Mouse (Mus musculus): ENCODE data around the gene D330020A13Rik.
A peak's percentile ranks its signal among the peaks of the same experiment; 100 is the strongest.
"Not testable (repeated sequence)": the region's sequence is repeated elsewhere in the genome, so short reads cannot be mapped to it uniquely, and the experiment has no call there.

Gene D330020A13Rik

DNA sequence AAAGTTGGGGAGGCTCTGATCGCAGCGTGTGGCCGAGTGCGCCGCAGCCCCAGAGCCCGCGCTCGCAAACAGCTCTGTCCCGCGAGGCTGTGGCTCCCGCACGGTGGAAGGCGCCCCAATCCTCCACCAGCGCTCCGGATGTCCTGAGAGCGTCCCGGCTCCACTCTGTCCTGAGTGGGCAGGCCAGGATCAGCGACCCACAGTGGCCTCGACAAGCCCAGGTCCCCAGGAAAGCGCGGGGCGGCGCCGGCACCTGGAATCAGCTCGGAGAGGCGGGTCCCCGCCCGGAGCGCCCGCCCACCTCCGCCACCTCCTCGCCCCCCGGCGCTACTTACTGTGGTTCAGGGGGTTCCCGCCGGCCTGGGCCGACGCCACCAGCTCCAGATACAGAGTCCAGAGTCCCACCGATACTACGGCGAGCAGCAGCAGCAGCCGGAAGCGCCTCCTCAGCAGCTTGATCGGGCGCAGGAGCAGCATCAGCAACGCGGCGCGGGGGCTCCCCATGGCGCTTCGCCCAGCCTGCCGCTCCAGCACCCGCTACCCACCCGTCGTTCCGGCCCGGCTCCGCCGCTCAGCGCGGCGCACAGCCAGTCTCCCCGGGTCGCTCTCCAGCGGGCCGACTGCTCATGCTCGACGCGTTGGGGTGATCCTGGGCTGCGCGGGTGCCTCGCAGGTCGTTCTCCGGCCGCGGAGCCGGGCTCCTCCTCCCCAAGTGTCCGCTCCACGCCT lies at the start of gene D330020A13Rik, which contains the start of gene B4galnt3:
TSS of gene D330020A13Rik (plus strand) at position 309 of the 729 bp plus-strand sequence.
TSS of gene B4galnt3 (minus strand) at position 504 of the 729 bp plus-strand sequence.
- DNase-seq, result peak; percentile 36 to 52

DNA sequence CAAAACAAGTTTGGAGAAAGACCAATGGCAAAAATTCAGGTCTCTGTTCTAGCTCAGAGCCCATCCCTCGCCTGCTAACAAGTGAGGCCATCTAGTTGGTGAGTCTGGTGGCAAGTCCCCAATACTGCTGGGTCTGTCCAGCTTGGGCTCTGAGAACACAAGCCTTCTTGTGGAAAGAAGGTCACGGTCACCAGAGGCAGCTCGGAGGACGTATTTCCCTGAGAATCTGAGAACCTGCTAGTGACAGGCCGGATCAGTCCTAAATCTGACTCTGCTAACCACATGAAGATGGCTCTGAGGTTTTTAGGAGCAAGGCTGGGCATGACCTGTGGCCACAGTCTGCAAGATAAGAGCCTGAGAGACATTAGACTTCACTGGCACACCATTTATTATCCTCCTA lies 47.5 kb upstream of the D330020A13Rik start:
- DNase-seq, result no peak

- peak; percentile 54 to 58 for DNase-seq
These were observed 44.3 kb upstream of the D330020A13Rik start for GRCm38 (mm10) chr6:120249831-120250230.

- peak; percentile 58 to 73 for DNase-seq
These were observed 43.2 kb upstream of the D330020A13Rik start for GRCm38 (mm10) chr6:120251010-120251409.

DNA sequence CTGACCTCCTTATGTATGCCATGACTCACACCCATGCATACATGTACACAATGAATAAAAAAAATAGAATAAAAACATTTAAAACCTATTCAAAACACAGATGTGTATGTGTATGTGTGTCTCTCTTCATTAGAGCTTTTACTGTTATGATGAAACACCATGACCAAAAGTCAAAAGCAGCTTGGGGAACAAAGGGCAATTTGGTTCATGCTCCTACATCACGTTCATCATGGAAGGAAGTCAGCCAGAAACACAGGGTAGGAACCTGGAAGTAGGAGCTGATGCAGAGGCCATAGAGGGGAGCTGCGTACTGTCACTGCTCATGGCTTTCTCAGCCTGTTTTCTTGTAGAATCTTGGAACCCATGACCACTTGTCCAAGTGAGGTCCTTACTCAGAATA lies 41.4 kb upstream of the D330020A13Rik start:
- no peak for DNase-seq

GRCm38 (mm10) chr6:120254640-120255039 lies 39.5 kb upstream of the D330020A13Rik start:
- DNase-seq, result peak; percentile 77 to 80

- peak in 1 of 2 experiments; percentile 40 for DNase-seq
These were observed 39.0 kb upstream of the D330020A13Rik start for GRCm38 (mm10) chr6:120255144-120255543.

DNA sequence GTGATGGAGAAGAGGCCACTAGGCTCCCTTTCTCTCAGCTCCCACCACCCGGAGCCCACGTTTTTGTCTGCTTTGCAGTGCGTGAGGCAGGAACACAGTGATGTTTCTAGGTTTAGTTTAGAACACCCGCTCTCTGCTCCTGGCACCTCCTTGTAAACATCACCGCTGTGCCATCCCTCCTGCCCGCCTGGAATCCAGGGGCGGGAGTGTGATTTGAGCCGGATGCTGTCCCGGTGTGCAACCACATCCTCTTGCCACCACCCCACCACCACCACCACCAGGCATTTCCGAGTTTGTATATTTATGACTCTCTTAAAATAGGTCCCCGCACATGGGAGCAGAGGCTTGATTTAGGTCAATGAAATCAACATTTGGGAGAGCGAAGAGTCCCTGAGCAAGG lies 38.5 kb upstream of the D330020A13Rik start:
- DNase-seq, result no peak

GRCm38 (mm10) chr6:120256431-120256935 lies 37.7 kb upstream of the D330020A13Rik start:
- no peak for DNase-seq

DNA sequence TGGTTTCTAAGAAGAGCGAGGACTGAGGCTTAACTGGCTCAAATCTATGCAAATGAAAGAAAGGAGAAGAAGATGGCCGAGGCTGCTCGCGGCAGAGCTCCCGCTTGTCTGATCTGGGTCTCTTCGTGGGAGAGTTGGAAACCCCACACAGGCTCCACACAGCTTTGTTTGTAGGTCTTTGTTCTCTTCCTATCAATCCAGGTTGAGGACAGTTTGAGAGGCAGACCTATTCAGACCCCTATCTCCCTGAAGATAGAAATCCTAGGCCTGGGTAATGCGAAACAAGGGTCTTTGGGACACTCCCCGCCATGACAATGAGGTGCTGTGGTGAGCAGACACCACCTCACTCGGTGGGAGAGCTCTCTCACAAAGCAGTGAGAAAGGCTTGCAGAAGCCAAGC lies 34.7 kb upstream of the D330020A13Rik start:
- no peak for DNase-seq

GRCm38 (mm10) chr6:120262886-120263531 lies 31.2 kb upstream of the D330020A13Rik start:
- DNase-seq, result peak in 1 of 2 experiments; percentile 44

GRCm38 (mm10) chr6:120263608-120264007 lies 30.6 kb upstream of the D330020A13Rik start:
- DNase-seq, result peak; percentile 44 to 59

DNA sequence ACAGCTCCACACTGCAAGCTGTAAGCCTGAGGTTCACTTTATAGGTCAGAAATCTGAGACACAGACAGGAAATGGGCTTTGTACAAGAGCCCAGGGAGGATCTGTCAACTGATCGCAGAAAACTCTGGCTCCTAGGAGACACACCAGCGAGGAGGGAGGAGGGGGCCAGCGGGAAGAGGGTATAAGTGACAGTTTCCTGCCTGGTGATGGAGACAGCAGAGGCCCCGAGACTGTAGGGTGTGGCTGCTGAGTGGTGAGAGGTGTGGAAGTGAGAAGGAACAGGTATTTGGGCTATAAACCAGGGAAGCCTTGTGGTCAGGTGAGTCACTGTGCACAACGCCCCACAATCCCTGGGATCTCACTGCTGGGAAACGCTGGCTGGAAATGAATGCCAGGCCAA lies 30.0 kb upstream of the D330020A13Rik start:
- DNase-seq, result no peak

DNA sequence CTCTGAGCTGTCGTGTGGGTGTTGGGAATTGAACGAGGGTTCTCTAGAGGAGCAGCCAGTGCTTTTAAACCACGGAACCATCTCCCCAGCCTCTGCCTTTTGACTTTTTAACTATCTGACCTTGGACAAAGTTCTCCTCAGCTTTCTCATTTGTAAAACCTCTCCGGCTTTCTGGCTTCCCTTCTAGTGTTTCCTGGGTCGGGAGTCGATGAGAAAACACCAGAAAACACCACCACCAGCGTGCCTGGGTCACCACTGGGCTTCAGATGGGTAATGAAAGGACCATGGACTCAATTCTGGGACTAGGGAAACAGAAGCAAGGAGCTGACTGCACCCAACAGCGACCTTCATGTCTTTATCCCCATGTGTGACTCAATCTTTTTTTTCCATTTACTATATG lies 20.0 kb upstream of the D330020A13Rik start:
- DNase-seq, result no peak

DNA sequence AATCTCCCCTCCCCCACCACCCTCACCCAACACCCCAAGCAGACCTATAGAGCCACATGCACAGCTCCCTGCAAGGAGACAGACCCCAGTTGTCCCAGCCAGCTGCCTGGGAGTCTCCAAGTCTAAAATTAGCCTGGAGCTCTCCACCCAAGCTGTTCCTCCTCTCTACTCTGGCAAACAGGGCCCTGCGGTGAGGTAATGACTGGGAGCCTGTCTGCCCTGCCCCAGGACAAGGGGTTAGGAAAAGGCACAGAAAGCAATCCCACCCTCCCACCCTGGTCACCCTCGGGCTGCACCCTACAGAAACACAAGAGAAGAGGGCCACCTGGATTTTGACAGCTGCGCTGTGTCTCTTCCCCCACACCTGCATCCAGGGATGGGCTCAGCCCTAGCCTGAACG lies 19.3 kb upstream of the D330020A13Rik start:
- DNase-seq, result no peak

- DNase-seq, result no peak
These were observed 18.9 kb upstream of the D330020A13Rik start for GRCm38 (mm10) chr6:120275301-120275700.

DNA sequence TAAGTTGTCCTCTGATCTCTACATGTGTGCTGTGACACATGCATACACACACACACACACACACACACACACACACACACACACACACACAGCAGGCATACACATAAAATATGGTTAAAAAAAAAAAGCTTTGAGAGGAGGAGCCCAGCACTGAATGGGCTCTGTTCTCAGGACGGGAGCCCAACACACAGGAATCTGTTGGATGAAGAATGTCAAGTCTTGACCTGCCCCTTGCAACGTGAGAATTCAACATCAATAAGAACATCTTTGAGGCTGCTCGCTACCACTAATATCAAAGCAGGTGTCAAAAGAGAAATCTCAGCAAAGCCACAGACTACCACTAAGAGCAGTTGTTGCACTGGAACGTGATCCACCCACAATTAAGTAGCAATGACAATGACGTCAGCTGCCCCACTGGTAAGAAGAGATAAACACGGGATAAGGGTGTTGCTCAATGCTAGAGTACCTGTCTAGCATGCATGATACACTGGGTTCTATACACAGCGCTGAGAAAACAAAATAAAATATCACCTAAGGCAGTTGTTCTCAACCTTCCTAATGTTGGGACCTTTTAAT lies 17.2 kb upstream of the D330020A13Rik start:
- DNase-seq, result no peak

DNA sequence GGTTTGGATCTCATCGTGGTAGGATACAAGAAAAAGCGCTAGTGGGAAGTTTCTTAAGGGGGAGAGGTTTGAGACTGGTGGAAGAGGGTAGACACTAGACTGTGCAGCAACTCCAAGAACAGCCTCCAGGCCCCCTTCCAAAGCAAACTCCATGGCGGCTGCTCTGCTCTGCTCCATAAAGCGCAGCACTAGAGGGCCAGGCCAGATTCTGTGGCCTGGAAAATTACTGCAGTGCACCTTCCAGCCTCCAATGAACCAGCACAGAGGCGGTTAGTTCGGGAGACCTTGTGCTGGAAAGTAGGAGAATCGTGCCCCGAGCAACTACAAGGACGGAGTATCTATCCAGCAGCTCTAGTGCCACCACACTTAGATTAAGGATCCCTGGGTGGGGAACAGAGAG lies 6.9 kb upstream of the D330020A13Rik start:
- peak in 1 of 2 experiments; percentile 19 for DNase-seq

GRCm38 (mm10) chr6:120288541-120288940 lies 5.6 kb upstream of the D330020A13Rik start:
- no peak for DNase-seq

DNA sequence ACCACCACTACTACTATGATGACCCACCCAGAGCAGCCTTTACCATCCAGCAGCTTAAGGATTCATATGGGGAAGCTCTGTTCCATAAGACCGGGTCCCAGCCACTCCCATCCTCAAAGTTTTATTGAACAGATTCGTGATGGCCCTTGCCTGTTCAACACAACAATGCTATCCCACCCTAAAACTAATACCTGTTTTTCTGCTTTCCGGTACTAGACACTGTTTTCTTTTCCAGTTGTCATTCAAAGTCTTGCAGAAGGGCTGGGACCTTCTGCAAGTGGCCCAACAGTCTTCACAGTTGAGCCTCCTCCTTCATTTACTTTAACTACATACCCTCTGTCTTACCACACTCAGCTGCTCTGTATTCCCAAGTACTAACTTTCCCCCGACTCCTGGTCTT lies 4.7 kb upstream of the D330020A13Rik start:
- no peak for DNase-seq

DNA sequence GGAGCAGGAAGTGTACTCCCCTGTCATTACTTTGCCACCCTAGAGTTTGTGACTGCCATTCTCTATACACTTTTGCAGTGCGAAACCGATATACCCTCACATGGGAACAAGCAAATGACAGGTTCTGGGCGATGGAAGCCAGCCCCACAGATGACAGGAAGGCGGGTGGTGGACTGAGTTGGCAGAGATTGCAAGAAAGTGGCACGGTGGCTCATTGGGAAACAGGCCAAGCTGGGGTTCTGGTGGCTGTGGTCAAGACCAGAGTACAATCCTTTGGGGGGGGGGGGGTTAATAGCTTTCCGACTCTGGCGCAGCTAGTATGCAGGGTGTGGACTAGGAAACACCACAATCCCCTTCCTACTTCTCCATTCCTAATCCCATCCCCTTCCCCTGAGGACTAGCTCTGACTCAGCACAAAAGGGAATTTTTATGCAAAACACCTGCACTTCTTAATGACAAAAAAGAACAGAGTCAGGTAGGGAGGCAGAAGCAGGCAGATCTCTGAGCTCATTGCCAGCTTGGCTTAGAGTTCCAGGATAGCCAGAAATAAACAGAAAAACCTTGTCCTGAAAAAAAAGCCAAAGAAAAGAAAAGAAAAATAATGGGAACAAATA lies 2.7 kb upstream of the D330020A13Rik start:
- DNase-seq, result no peak

- DNase-seq, result peak; percentile 88 to 90
These were observed 595 bp downstream of the D330020A13Rik start for GRCm38 (mm10) chr6:120294785-120295133.

DNA sequence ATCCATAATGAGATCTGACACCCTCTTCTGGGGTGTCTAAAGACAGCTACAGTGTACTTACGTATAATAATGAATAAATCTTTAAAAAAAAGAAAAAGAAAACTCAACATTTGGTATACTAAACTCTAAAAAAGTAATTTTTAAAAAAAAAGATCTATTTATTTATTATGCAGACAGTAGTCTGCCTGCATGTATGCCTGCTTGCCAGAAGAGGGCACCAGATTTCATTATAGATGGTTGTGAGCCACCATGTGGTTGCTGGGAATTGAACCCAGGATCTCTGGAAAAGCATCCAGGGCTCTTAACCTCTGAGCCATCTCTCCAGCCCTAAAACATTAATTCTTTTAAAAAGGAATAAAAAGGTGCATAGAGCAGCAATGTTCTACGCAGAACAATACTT lies 2.4 kb downstream of the D330020A13Rik start:
- not testable (repeated sequence) for DNase-seq

Data from kidney, adult 8-10 months (tissue).